Mouse (Mus musculus): Measurements from ENCODE around the gene Il31ra. TPM values are rescaled to one million over a fixed set of nuclear protein-coding genes. Genes with fewer than 3 reads are reported as not detected.

Il31ra gene
- polyA plus RNA-seq, 1 experiment, result not detected

DNA sequence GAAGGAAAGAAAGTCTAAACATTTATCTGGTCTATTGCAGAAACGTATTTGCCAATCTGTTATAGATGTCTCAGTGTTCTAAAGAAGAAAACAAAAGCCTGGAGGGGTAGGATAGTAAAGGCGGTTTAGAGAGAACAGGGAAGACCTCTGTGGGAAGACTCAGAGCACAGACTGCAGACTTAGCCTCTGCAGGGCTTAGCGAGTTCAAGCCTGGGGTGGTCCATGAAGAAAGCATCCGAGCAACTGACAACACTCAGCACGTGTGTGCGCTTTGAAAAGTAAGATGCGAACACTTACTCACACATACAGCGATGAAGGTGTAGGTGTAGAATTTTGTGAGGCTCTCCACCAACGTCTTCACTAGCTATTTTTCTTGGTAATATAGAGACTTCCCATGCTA, 123.0 kb downstream of the Il31ra start:
- no peaks in the 10 kb centered on the region for H3K27me3 ChIP-seq (ENCODE audit: control insufficient read depth, insufficient read depth, low read length)
- no peak for TF ChIP-seq CTCF (IDR thresholded peaks at IDR 0.05; ENCODE audit: extremely low read depth, insufficient read length, insufficient replicate concordance, low read depth, low read length)
- no peak for TF ChIP-seq POLR2A (IDR thresholded peaks at IDR 0.05; ENCODE audit: low read depth, low read length)
- peaks cover 7% of the 10 kb centered on the region for H3K36me3 ChIP-seq (ENCODE audit: control insufficient read depth, insufficient read depth, low read length)
- WGBS, result 89% methylated on average over 9 of the region's 9 CpGs
- no peak overlapping the region for H3K27ac ChIP-seq (ENCODE audit: insufficient read depth, low read depth, low read length)
- no peak overlapping the region for H3K4me3 ChIP-seq (ENCODE audit: low read depth, low read length)
- H3K4me1 ChIP-seq (ENCODE audit: control insufficient read depth, insufficient read depth, insufficient read length, low read length), result peaks cover 9% of the 10 kb centered on the region; the same call in 1 of the 2 replicates

Other genes with a start within 250 kb of the Il31ra start
- 6.3 and 8.3 TPM in 2 replicates for gene Il6st, start 130.3 kb downstream of the Il31ra start, polyA plus RNA-seq (2012; rRNA removed)
- gene Ddx4, start 58.1 kb upstream of the Il31ra start, polyA plus RNA-seq (2012; rRNA removed), result not detected in 2 replicates
- gene Slc38a9, start 66.4 kb upstream of the Il31ra start, polyA plus RNA-seq (2012; rRNA removed), result 1.3 and 2.9 TPM in 2 replicates
- gene Plpp1, start 206.4 kb upstream of the Il31ra start, polyA plus RNA-seq (2012; rRNA removed), result 38.7 and 102 TPM in 2 replicates